Mouse (Mus musculus): Measurements from ENCODE around the gene Fitm2. TPM values are rescaled to one million over a fixed set of nuclear protein-coding genes. Genes with fewer than 3 reads are reported as not detected.
A peak's percentile ranks its signal among the peaks of the same experiment; 100 is the strongest.

Gene Fitm2
- polyA plus RNA-seq, 1 experiment from 2014 or later, result 16.3 TPM

GRCm38 (mm10) chr2:163489725-163490291, 17.4 kb upstream of the Fitm2 start:
- 48% methylated on average over 5 of the region's 5 CpGs for WGBS
- DNase-seq (ENCODE audit: low spot score) (no peak), ATAC-seq (ENCODE audit: low FRiP score) (no peak)
- Histone ChIP-seq H3K4me2 (replicated peaks) (no peak overlapping the region), H3K9ac (no peak overlapping the region), H3K9me3 (ENCODE audit: control insufficient read depth, low read length) (no peaks in the 10 kb centered on the region), H3K4me1 (replicated peaks; ENCODE audit: control insufficient read depth, insufficient read depth, low read length) (no peaks in the 10 kb centered on the region), H3K27ac (no peak overlapping the region), H3K4me3 (replicated peaks; ENCODE audit: low read length) (no peak overlapping the region), H3K36me3 (replicated peaks; ENCODE audit: control insufficient read depth, insufficient read depth) (no peaks in the 10 kb centered on the region), H3K27me3 (ENCODE audit: control insufficient read depth, insufficient read depth, low read length) (no peaks in the 10 kb centered on the region)

DNA sequence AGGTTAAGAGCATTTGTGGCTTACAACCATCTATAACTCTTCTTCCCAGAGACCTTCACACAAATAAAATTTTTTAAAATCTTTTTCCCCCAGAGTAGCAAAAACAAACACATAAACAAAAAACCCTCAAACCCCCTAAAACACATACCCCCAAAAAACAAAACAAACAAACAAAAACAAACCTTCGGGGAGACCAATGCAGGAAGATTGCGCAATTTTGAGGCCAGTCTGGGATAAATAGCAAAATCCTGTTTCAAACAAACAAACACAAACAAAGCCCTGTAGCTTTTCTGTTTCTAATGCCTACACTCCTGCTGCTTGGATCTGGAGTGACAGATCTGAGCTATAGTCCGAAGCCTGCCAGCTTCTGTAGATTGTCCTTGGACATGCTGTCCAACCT, 14.9 kb upstream of the Fitm2 start:
- 93% methylated on average over 3 of the region's 3 CpGs for WGBS
- Histone ChIP-seq H3K27ac (no peak overlapping the region), H3K9ac (no peak overlapping the region), H3K9me3 (ENCODE audit: control insufficient read depth, low read length) (no peaks in the 10 kb centered on the region), H3K36me3 (replicated peaks; ENCODE audit: control insufficient read depth, insufficient read depth) (no peaks in the 10 kb centered on the region), H3K27me3 (ENCODE audit: control insufficient read depth, insufficient read depth, low read length) (no peaks in the 10 kb centered on the region), H3K4me1 (replicated peaks; ENCODE audit: control insufficient read depth, insufficient read depth, low read length) (no peaks in the 10 kb centered on the region), H3K4me2 (replicated peaks) (no peak overlapping the region), H3K4me3 (replicated peaks; ENCODE audit: low read length) (no peak overlapping the region)
- ATAC-seq (ENCODE audit: low FRiP score), result no peak
- DNase-seq (ENCODE audit: low spot score), result no peak

DNA sequence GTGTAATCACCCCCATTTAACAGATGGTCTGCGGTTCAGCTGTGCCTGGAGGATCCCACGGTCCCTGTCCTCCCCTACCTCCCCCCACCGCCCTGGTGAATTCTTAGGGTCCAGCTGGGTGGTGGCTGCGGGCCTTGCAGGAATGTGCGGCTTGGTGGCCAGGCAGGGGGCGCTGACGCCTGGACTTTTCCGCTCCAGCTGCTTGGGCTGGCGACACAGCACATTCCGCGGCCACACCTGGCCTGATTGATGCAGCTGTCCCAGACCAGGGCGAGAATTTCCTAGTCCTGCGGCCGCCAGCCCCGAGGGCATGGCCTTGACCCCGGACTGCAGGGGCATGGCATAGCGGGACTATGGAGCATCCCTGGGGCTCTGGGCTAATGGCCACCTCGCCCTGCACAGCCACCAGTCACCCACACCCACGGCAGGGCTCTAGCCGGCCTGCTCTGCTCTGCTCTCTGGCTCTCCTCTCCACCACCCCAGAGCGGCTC, 9.2 kb upstream of the Fitm2 start:
- Histone ChIP-seq H3K9me3 (ENCODE audit: control insufficient read depth, low read length) (no peaks in the 10 kb centered on the region), H3K36me3 (replicated peaks; ENCODE audit: control insufficient read depth, insufficient read depth) (no peaks in the 10 kb centered on the region), H3K4me1 (replicated peaks; ENCODE audit: control insufficient read depth, insufficient read depth, low read length) (0 out of 2 replicates have a peak, but pooled peaks cover 4% of the 10 kb centered on the region), H3K27me3 (ENCODE audit: control insufficient read depth, insufficient read depth, low read length) (peaks cover 6% of the 10 kb centered on the region; the same call in 1 of the 2 replicates), H3K27ac (no peak overlapping the region), H3K4me2 (replicated peaks) (peak overlapping the region; percentile 50), H3K4me3 (replicated peaks; ENCODE audit: low read length) (peak overlapping the region; percentile 23), H3K9ac (peak overlapping the region; percentile 49)
- DNase-seq (ENCODE audit: low spot score), result peak; percentile 37
- 3% methylated on average over 21 of the region's 21 CpGs for WGBS
- no peak; the same call in 1 of the 2 replicates for ATAC-seq (ENCODE audit: low FRiP score)

DNA sequence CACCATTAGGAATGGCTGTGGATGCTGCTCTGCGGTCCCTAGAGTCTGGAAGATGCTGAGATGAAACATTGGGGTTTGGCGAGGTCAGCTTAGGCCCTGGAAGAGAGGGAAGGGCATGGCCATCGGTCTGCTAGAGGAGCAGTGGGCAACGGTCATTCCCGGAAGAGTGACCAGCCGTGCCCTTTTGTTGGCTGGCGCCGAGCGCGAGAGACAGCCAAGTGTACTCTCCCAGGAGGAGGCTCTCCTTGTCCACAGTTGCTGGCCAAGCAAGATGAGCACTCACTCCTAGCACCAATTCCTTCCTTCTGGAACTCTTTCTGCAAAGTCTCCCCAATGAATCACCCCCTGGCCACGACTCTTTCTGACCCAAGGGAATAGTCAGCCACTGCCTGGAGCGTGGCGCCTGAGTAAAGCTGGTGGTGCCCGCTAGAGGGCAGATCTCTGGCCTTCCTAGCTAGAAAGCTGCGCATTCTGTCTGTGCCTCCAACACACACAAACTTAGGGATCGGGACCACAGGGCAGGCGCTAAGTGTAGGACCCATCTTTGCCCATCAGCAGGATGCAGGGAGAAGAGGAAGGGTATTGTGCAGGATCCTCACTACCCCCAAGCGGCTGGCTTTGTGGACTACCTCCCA, 7.9 kb upstream of the Fitm2 start:
- Histone ChIP-seq H3K27ac (no peak overlapping the region), H3K4me2 (replicated peaks) (no peak overlapping the region), H3K9me3 (ENCODE audit: control insufficient read depth, low read length) (no peaks in the 10 kb centered on the region), H3K4me3 (replicated peaks; ENCODE audit: low read length) (no peak overlapping the region), H3K27me3 (ENCODE audit: control insufficient read depth, insufficient read depth, low read length) (peaks cover 6% of the 10 kb centered on the region; the same call in 1 of the 2 replicates), H3K9ac (no peak overlapping the region), H3K4me1 (replicated peaks; ENCODE audit: control insufficient read depth, insufficient read depth, low read length) (0 out of 2 replicates have a peak, but pooled peaks cover 4% of the 10 kb centered on the region), H3K36me3 (replicated peaks; ENCODE audit: control insufficient read depth, insufficient read depth) (no peaks in the 10 kb centered on the region)
- DNase-seq (ENCODE audit: low spot score) (no peak), ATAC-seq (ENCODE audit: low FRiP score) (no peak)
- WGBS, result 52% methylated on average over 18 of the region's 18 CpGs

GRCm38 (mm10) chr2:163471710-163472465, 541 bp downstream of the Fitm2 start:
- no peak; the same call in none of the 2 replicates for ATAC-seq (ENCODE audit: low FRiP score)
- H3K27me3 ChIP-seq (ENCODE audit: control insufficient read depth, insufficient read depth, low read length), result no peaks in the 10 kb centered on the region
- H3K4me3 ChIP-seq (replicated peaks; ENCODE audit: low read length), result peak overlapping the region; percentile 85
- peaks cover 7% of the 10 kb centered on the region for H3K4me1 ChIP-seq (replicated peaks; ENCODE audit: control insufficient read depth, insufficient read depth, low read length)
- 5% methylated on average over 36 of the region's 36 CpGs for WGBS
- no peak for DNase-seq (ENCODE audit: low spot score)
- peak overlapping the region; percentile 86 for H3K9ac ChIP-seq
- H3K36me3 ChIP-seq (replicated peaks; ENCODE audit: control insufficient read depth, insufficient read depth), result peaks cover 33% of the 10 kb centered on the region
- H3K4me2 ChIP-seq (replicated peaks), result peak overlapping the region; percentile 66
- H3K27ac ChIP-seq, result peak overlapping the region; percentile 78
- no peaks in the 10 kb centered on the region for H3K9me3 ChIP-seq (ENCODE audit: control insufficient read depth, low read length)

GRCm38 (mm10) chr2:163471136-163471535, 1.3 kb downstream of the Fitm2 start:
- Histone ChIP-seq H3K9me3 (ENCODE audit: control insufficient read depth, low read length) (no peaks in the 10 kb centered on the region), H3K4me2 (replicated peaks) (peak overlapping the region; percentile 66), H3K27ac (no peak overlapping the region), H3K36me3 (replicated peaks; ENCODE audit: control insufficient read depth, insufficient read depth) (peaks cover 40% of the 10 kb centered on the region), H3K4me3 (replicated peaks; ENCODE audit: low read length) (peak overlapping the region; percentile 85; the same call in 1 of the 2 replicates), H3K9ac (peak overlapping the region; percentile 86), H3K4me1 (replicated peaks; ENCODE audit: control insufficient read depth, insufficient read depth, low read length) (peaks cover 7% of the 10 kb centered on the region), H3K27me3 (ENCODE audit: control insufficient read depth, insufficient read depth, low read length) (no peaks in the 10 kb centered on the region)
- 46% methylated on average over 3 of the region's 3 CpGs for WGBS
- ATAC-seq (ENCODE audit: low FRiP score), result no peak
- no peak for DNase-seq (ENCODE audit: low spot score)

GRCm38 (mm10) chr2:163469711-163470110, 2.7 kb downstream of the Fitm2 start:
- 94% methylated on average over 15 of the region's 15 CpGs for WGBS
- H3K27me3 ChIP-seq (ENCODE audit: control insufficient read depth, insufficient read depth, low read length), result no peaks in the 10 kb centered on the region
- DNase-seq (ENCODE audit: low spot score), result no peak
- no peak overlapping the region for H3K9ac ChIP-seq
- H3K36me3 ChIP-seq (replicated peaks; ENCODE audit: control insufficient read depth, insufficient read depth), result peaks cover 48% of the 10 kb centered on the region
- H3K4me2 ChIP-seq (replicated peaks), result no peak overlapping the region
- H3K4me3 ChIP-seq (replicated peaks; ENCODE audit: low read length), result no peak overlapping the region
- no peaks in the 10 kb centered on the region for H3K9me3 ChIP-seq (ENCODE audit: control insufficient read depth, low read length)
- ATAC-seq (ENCODE audit: low FRiP score), result no peak
- H3K27ac ChIP-seq, result no peak overlapping the region
- H3K4me1 ChIP-seq (replicated peaks; ENCODE audit: control insufficient read depth, insufficient read depth, low read length), result peaks cover 7% of the 10 kb centered on the region

GRCm38 (mm10) chr2:163468866-163469265, 3.6 kb downstream of the Fitm2 start:
- Histone ChIP-seq H3K4me1 (replicated peaks; ENCODE audit: control insufficient read depth, insufficient read depth, low read length) (peaks cover 7% of the 10 kb centered on the region), H3K4me2 (replicated peaks) (no peak overlapping the region), H3K9me3 (ENCODE audit: control insufficient read depth, low read length) (no peaks in the 10 kb centered on the region), H3K27me3 (ENCODE audit: control insufficient read depth, insufficient read depth, low read length) (no peaks in the 10 kb centered on the region), H3K27ac (no peak overlapping the region), H3K9ac (no peak overlapping the region), H3K36me3 (replicated peaks; ENCODE audit: control insufficient read depth, insufficient read depth) (peaks cover 48% of the 10 kb centered on the region), H3K4me3 (replicated peaks; ENCODE audit: low read length) (no peak overlapping the region)
- no peak for ATAC-seq (ENCODE audit: low FRiP score)
- WGBS, result 96% methylated on average over 6 of the region's 6 CpGs
- DNase-seq (ENCODE audit: low spot score), result no peak

GRCm38 (mm10) chr2:163467585-163467984, 4.8 kb downstream of the Fitm2 start:
- H3K4me1 ChIP-seq (replicated peaks; ENCODE audit: control insufficient read depth, insufficient read depth, low read length), result peaks cover 7% of the 10 kb centered on the region
- no peak overlapping the region for H3K27ac ChIP-seq
- H3K4me3 ChIP-seq (replicated peaks; ENCODE audit: low read length), result no peak overlapping the region
- DNase-seq (ENCODE audit: low spot score) (no peak), ATAC-seq (ENCODE audit: low FRiP score) (no peak)
- H3K27me3 ChIP-seq (ENCODE audit: control insufficient read depth, insufficient read depth, low read length), result no peaks in the 10 kb centered on the region
- H3K4me2 ChIP-seq (replicated peaks), result no peak overlapping the region
- peaks cover 48% of the 10 kb centered on the region for H3K36me3 ChIP-seq (replicated peaks; ENCODE audit: control insufficient read depth, insufficient read depth)
- 93% methylated on average over 6 of the region's 6 CpGs for WGBS
- H3K9me3 ChIP-seq (ENCODE audit: control insufficient read depth, low read length), result no peaks in the 10 kb centered on the region
- H3K9ac ChIP-seq, result no peak overlapping the region

All from hindbrain, embryonic 14.5 days (tissue).